Mouse (Mus musculus): ENCODE measurements around the gene Marcks.
A peak's percentile ranks its signal among the peaks of the same experiment; 100 is the strongest.

GRCm38 (mm10) chr10:37136981-37137518 lies 1.7 kb downstream of the Marcks start:
- peak; percentile 32; the same call in 1 of the 2 replicates for TF ChIP-seq POLR2A (IDR thresholded peaks at IDR 0.05; ENCODE audit: insufficient read depth, low read depth, low read length)
- peak; percentile 94 for TF ChIP-seq CTCF (IDR thresholded peaks at IDR 0.05; ENCODE audit: insufficient read depth, low read depth, low read length)
